Mouse (Mus musculus): ENCODE results near the gene Zfp526. TPM values are rescaled to one million over a fixed set of nuclear protein-coding genes. Genes with fewer than 3 reads are reported as not detected.

Zfp526 gene
- total and polyA plus RNA-seq, 3 experiments = 9.5 to 14.8 TPM; not detected in 1

DNA sequence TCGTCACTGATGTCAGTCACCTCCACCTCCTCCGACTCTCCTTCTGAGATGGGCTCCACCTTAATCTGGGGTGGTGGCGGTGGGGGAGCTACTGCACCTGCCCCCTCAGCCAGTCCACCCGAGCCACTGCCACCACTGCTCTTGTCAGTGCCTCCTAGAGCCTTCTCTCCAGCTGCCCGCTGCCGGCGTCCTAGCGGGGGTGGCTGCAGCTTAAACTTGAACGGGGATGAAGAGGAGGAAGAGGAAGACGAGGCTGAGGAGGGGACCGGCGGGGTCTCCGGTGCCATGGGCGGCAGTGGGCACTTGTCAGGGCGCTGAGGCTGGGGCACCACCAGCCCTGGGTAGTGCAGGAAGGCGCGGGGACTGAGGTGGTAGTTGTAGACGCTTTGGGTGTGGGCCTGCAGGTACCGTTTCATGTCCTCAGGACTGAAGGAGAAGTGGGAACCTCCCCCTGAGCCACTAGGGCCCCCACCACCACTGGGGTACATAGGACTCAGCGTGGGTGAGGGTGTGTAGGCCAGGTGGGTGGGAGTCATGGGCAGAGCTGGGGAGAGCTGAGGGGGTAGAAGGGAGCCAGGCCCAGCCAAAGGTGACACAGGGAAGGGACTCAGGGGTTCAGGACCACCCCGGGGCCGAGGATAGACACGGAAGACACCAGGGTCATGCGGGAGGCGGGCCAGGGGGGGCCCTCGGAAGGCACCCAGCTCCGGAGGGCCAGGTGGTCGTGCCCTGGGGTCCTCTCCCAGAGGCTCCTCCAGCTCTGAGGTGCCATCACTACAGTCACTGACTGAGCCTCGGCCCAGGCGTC lies 23.5 kb downstream of the Zfp526 start:
- Histone ChIP-seq H3K9ac (ENCODE audit: control insufficient read depth, low read depth, low read length, poor library complexity, severe bottlenecking) (no peak overlapping the region), H3K4me3 (ENCODE audit: control insufficient read depth in 1 of 2, insufficient read depth in 1 of 2, low read depth in 2 of 2, low read length in 2 of 2) (no peak overlapping the region), H3K36me3 (ENCODE audit: control insufficient read depth in 1 of 2, insufficient read depth in 2 of 2, low read length in 2 of 2) (peaks cover 0 to 3% of the 10 kb centered on the region in 2 experiments; a peak in 3 of 4 replicates), H3K9me3 (replicated peaks; ENCODE audit: insufficient read depth, low read length) (no peaks in the 10 kb centered on the region), H3K27ac (ENCODE audit: control insufficient read depth, low read depth, low read length) (no peak overlapping the region), H3K79me2 (ENCODE audit: control insufficient read depth, insufficient read depth, low read length, poor library complexity) (peaks cover 22% of the 10 kb centered on the region), H3K27me3 (ENCODE audit: control insufficient read depth in 1 of 2, insufficient read depth in 2 of 2, low read length in 2 of 2) (no peaks in the 10 kb centered on the region), H3K4me1 (ENCODE audit: control insufficient read depth in 1 of 2, insufficient read depth in 2 of 2, low read length in 2 of 2) (peaks cover 0 to 4% of the 10 kb centered on the region in 2 experiments; a peak in 1 of 4 replicates)
- DNase-seq (ENCODE audit: low read depth, low spot score) = no peak
- TF ChIP-seq ZMIZ1 (IDR thresholded peaks at IDR 0.05; ENCODE audit: low read depth, low read length) (no peak), CHD1 (IDR thresholded peaks at IDR 0.05; ENCODE audit: low read depth, low read length) (no peak), TCF12 (IDR thresholded peaks at IDR 0.05; ENCODE audit: low read depth, low read length) (no peak), ETS1 (IDR thresholded peaks at IDR 0.05; ENCODE audit: low read depth, low read length) (no peak), TBP (IDR thresholded peaks at IDR 0.05; ENCODE audit: low read depth, low read length) (no peak), KAT2A (conservative IDR thresholded peaks at IDR 0.05; ENCODE audit: low read depth, low read length) (no peak), POLR2A (IDR thresholded peaks at IDR 0.05; ENCODE audit: control insufficient read depth in 1 of 2, insufficient read depth in 1 of 2, low read depth in 1 of 2, low read length in 2 of 2, poor library complexity in 1 of 2) (no peak), MXI1 (IDR thresholded peaks at IDR 0.05; ENCODE audit: low read depth, low read length) (no peak), UBTF (IDR thresholded peaks at IDR 0.05; ENCODE audit: borderline replicate concordance, insufficient read depth, low read depth, low read length) (no peak), CHD2 (IDR thresholded peaks at IDR 0.05; ENCODE audit: low read length) (no peak)

DNA sequence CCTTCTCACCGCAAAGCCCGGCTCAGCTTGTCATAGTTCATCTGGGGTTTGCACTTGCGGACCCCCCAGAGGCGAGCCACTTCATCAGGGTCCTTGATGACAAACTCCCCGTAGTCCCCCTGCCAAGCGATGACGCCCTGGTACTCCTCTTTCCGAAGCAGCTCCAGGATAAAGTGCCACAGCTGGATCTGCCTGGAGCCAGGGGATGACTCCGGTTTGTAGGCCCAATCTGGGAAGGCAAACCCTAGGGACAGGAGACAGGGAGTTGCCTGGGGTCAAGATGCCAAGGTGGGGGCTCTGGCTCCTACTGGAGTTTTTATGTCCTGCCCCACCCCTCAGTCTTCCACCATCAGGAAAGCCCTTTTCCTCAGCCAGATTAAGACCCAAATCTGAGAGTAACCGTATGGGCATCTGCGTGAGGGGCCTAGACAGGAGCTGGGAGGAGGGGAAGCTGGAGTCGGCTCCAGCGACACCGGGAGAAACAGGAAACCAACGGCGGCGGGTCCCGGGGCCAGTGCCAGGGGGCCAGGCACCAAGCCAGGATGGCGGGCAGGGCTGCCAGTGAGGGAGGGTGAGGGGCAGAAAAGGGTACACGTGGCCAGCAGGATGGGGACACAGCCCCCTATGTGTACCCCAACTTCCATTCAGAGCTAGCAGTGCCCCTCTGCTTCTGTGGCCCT lies 25.0 kb downstream of the Zfp526 start:
- no peak for DNase-seq (ENCODE audit: low read depth, low spot score)
- Histone ChIP-seq H3K79me2 (ENCODE audit: control insufficient read depth, insufficient read depth, low read length, poor library complexity) (peaks cover 32% of the 10 kb centered on the region), H3K9ac (ENCODE audit: control insufficient read depth, low read depth, low read length, poor library complexity, severe bottlenecking) (no peak overlapping the region), H3K9me3 (replicated peaks; ENCODE audit: insufficient read depth, low read length) (no peaks in the 10 kb centered on the region), H3K27ac (ENCODE audit: control insufficient read depth, low read depth, low read length) (no peak overlapping the region), H3K4me1 (ENCODE audit: control insufficient read depth in 1 of 2, insufficient read depth in 2 of 2, low read length in 2 of 2) (peaks cover 0 to 2% of the 10 kb centered on the region in 2 experiments; a peak in 1 of 4 replicates), H3K27me3 (ENCODE audit: control insufficient read depth in 1 of 2, insufficient read depth in 2 of 2, low read length in 2 of 2) (no peaks in the 10 kb centered on the region), H3K36me3 (ENCODE audit: control insufficient read depth in 1 of 2, insufficient read depth in 2 of 2, low read length in 2 of 2) (peaks cover 0 to 2% of the 10 kb centered on the region in 2 experiments; a peak in 3 of 4 replicates), H3K4me3 (ENCODE audit: control insufficient read depth in 1 of 2, insufficient read depth in 1 of 2, low read depth in 2 of 2, low read length in 2 of 2) (no peak overlapping the region)
- TF ChIP-seq MAFK (IDR thresholded peaks at IDR 0.05; ENCODE audit: borderline replicate concordance, low read depth, low read length) (no peak), TBP (IDR thresholded peaks at IDR 0.05; ENCODE audit: low read depth, low read length) (no peak), ETS1 (IDR thresholded peaks at IDR 0.05; ENCODE audit: low read depth, low read length) (no peak), CTCF (IDR thresholded peaks at IDR 0.05 in 2 of 3, conservative IDR thresholded peaks at IDR 0.05 in 1 of 3; ENCODE audit: control insufficient read depth in 1 of 3, insufficient read depth in 1 of 3, low read depth in 2 of 3, low read length in 3 of 3, poor library complexity in 1 of 3, severe bottlenecking in 1 of 3) (no peak), ZC3H11A (IDR thresholded peaks at IDR 0.05; ENCODE audit: low read depth, low read length) (no peak), JUND (IDR thresholded peaks at IDR 0.05; ENCODE audit: low read depth, low read length) (no peak), ELF1 (IDR thresholded peaks at IDR 0.05; ENCODE audit: low read depth, low read length) (no peak), BHLHE40 (IDR thresholded peaks at IDR 0.05; ENCODE audit: borderline replicate concordance, low read depth, low read length) (no peak), ZKSCAN1 (IDR thresholded peaks at IDR 0.05; ENCODE audit: low read depth, low read length) (no peak), CHD1 (IDR thresholded peaks at IDR 0.05; ENCODE audit: low read depth, low read length) (no peak), HCFC1 (IDR thresholded peaks at IDR 0.05; ENCODE audit: low read depth, low read length) (no peak), TCF12 (IDR thresholded peaks at IDR 0.05; ENCODE audit: low read depth, low read length) (no peak), CHD2 (IDR thresholded peaks at IDR 0.05; ENCODE audit: low read length) (no peak), ZMIZ1 (IDR thresholded peaks at IDR 0.05; ENCODE audit: low read depth, low read length) (no peak)
